Mouse (Mus musculus): ENCODE results near the gene P2rx3. TPM values are rescaled to one million over a fixed set of nuclear protein-coding genes. Genes with fewer than 3 reads are reported as not detected.
A peak's percentile ranks its signal among the peaks of the same experiment; 100 is the strongest.

The P2rx3 gene
- total and polyA plus RNA-seq, 3 experiments: 2.2 to 7.1 (median 3.7) TPM

- TF ChIP-seq CTCF (conservative IDR thresholded peaks at IDR 0.05 in 1 of 2, IDR thresholded peaks at IDR 0.05 in 1 of 2; ENCODE audit: low read depth in 2 of 2, low read length in 2 of 2) (no peak), KAT2A (IDR thresholded peaks at IDR 0.05; ENCODE audit: insufficient replicate concordance, low read length) (0 out of 2 replicates have a peak, but pooled peaks have one; percentile 45), USF1 (IDR thresholded peaks at IDR 0.05; ENCODE audit: low read depth, low read length) (no peak), ELF1 (IDR thresholded peaks at IDR 0.05; ENCODE audit: low read depth, low read length) (peak; percentile 82), POLR2A (IDR thresholded peaks at IDR 0.05; ENCODE audit: low read depth, low read length) (peak; percentile 63), ETS1 (conservative IDR thresholded peaks at IDR 0.05; ENCODE audit: low read depth, low read length) (peak; percentile 76), MYC (IDR thresholded peaks at IDR 0.05; ENCODE audit: low read depth, low read length) (peak; percentile 89), NELFE (IDR thresholded peaks at IDR 0.05; ENCODE audit: low read depth, low read length) (no peak), JUND (conservative IDR thresholded peaks at IDR 0.05; ENCODE audit: low read depth, low read length) (peak; percentile 29; the same call in 1 of the 2 replicates), GABPA (IDR thresholded peaks at IDR 0.05; ENCODE audit: insufficient replicate concordance, low read depth, low read length) (0 out of 2 replicates have a peak, but pooled peaks have one; percentile 12), EP300 (IDR thresholded peaks at IDR 0.05; ENCODE audit: low read length) (no peak), CHD2 (IDR thresholded peaks at IDR 0.05; ENCODE audit: low read length) (no peak; the same call in 1 of the 2 replicates), USF2 (conservative IDR thresholded peaks at IDR 0.05; ENCODE audit: low read depth, low read length) (no peak)
Observed at GRCm38 (mm10) chr2:85047596-85048167, 10.4 kb upstream of the P2rx3 start, which contains the start of gene Tnks1bp1 (continued).

GRCm38 (mm10) chr2:85047081-85047480 lies 9.8 kb upstream of the P2rx3 start:
- Histone ChIP-seq H3K9me3 (replicated peaks; ENCODE audit: low read length) (no peaks in the 10 kb centered on the region), H3K27me3 (replicated peaks) (no peaks in the 10 kb centered on the region), H3K4me3 (replicated peaks in 1 of 3; ENCODE audit: low read depth in 2 of 3, low read length in 2 of 3, poor library complexity in 1 of 3) (peak overlapping the region; percentile 14 to 41 (median 16)), H3K4me2 (ENCODE audit: insufficient read depth, low read depth, poor library complexity, severe bottlenecking) (peak overlapping the region; percentile 89), H3K79me2 (replicated peaks; ENCODE audit: control insufficient read depth, extremely low read depth, insufficient read depth, poor library complexity, severe bottlenecking) (no peaks in the 10 kb centered on the region), H3K36me3 (replicated peaks in 1 of 2; ENCODE audit: control insufficient read depth in 1 of 2, insufficient read depth in 1 of 2, low read length in 1 of 2) (peaks cover 42 to 59% of the 10 kb centered on the region in 2 experiments), H3K9ac (ENCODE audit: insufficient read depth, low read depth) (peak overlapping the region; percentile 72), H3K4me1 (ENCODE audit: control insufficient read depth in 1 of 2, insufficient read depth in 2 of 2) (peaks cover 7 to 65% of the 10 kb centered on the region in 2 experiments), H3K27ac (ENCODE audit: insufficient read depth, low read depth) (peak overlapping the region; percentile 65)
- dilution Hi-C loops (cut with MboI; ENCODE audit: extremely low pct_ligation_motif_present, extremely low pct_unique_long_range_greater_than_20kb, low sequenced_read_pairs) (no loop called here), in situ Hi-C loops (cut with MboI; ENCODE audit: low pct_ligation_motif_present, low pct_unique_long_range_greater_than_20kb, low sequenced_read_pairs) (no loop called here)
- no peak for DNase-seq (ENCODE audit: extremely low read depth)
- TF ChIP-seq CHD2 (IDR thresholded peaks at IDR 0.05; ENCODE audit: low read length) (no peak), SMC3 (IDR thresholded peaks at IDR 0.05; ENCODE audit: low read depth, low read length) (no peak), ELF1 (IDR thresholded peaks at IDR 0.05; ENCODE audit: low read depth, low read length) (no peak), IRF4 (IDR thresholded peaks at IDR 0.05; ENCODE audit: low read depth, low read length) (no peak), ZKSCAN1 (IDR thresholded peaks at IDR 0.05; ENCODE audit: borderline replicate concordance, low read depth, low read length) (no peak), PAX5 (IDR thresholded peaks at IDR 0.05; ENCODE audit: low read length) (no peak), CHD1 (IDR thresholded peaks at IDR 0.05; ENCODE audit: low read depth, low read length) (no peak), ZMIZ1 (IDR thresholded peaks at IDR 0.05; ENCODE audit: low read depth, low read length) (no peak), TBP (conservative IDR thresholded peaks at IDR 0.05; ENCODE audit: low read depth, low read length) (no peak), MEF2A (IDR thresholded peaks at IDR 0.05; ENCODE audit: borderline replicate concordance, low read depth, low read length) (no peak), EP300 (IDR thresholded peaks at IDR 0.05; ENCODE audit: low read length) (no peak), MAX (IDR thresholded peaks at IDR 0.05; ENCODE audit: low read length) (no peak), MAZ (IDR thresholded peaks at IDR 0.05; ENCODE audit: low read depth, low read length) (no peak), JUND (conservative IDR thresholded peaks at IDR 0.05; ENCODE audit: low read depth, low read length) (no peak), NRF1 (IDR thresholded peaks at IDR 0.05; ENCODE audit: low read depth, low read length) (no peak), MXI1 (IDR thresholded peaks at IDR 0.05; ENCODE audit: low read depth, low read length) (no peak), USF2 (conservative IDR thresholded peaks at IDR 0.05; ENCODE audit: low read depth, low read length) (no peak)
